Mouse (Mus musculus): ENCODE results near the gene Gm21882.
"Not testable (repeated sequence)": the region's sequence is repeated elsewhere in the genome, so short reads cannot be mapped to it uniquely, and the experiment has no call there.

Gm21882 gene

GRCm38 (mm10) chrY:40381423-40381822 is at the start of gene Gm21882:
Gene Gm21882 (minus strand): TSS chrY:40381523.
- POLR2A ChIA-PET, CTCF ChIA-PET: not testable (repeated sequence)
